Mouse (Mus musculus) cerebellum, postnatal 14 days (tissue): ENCODE results near the gene Atp6v1g3.

Source experiments
- DNase-seq, 2 experiments: peaks; one replicate each; pipeline ENCODE4 v3.0.0; 2021; ENCODE audit warnings: mixed read lengths in 2 of 2

The Atp6v1g3 gene

GRCm38 (mm10) chr1:138273438-138273837 is at the start of gene Atp6v1g3:
Gene Atp6v1g3 (plus strand): TSS chr1:138273738.
- DNase-seq = no peak

DNA sequence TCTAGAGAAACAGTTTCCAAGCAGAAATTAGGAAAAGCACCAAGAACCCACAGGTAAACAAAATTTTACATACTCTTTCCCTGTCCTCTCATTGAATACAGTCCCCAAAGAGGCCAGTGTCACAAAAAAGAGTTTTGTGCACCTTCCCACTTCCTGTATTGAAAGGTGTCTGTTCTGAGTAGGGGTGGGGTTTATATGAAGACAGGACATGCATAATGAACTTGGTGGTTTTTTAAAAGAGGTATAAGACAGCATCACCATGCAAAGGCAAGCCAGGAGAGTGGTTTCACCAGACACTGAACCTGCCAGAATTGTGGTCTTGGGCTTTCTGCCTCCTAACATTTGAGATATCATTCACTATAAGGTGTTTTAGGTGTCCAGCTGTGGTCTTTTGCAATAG is 40.5 kb upstream of the Atp6v1g3 start:
- no peak for DNase-seq

- no peak for DNase-seq
Observed at GRCm38 (mm10) chr1:138237252-138237651, 36.3 kb upstream of the Atp6v1g3 start.

- DNase-seq = peak; percentile 8 to 24
Observed at GRCm38 (mm10) chr1:138243947-138244346, 29.6 kb upstream of the Atp6v1g3 start.

GRCm38 (mm10) chr1:138244485-138244884 is 29.1 kb upstream of the Atp6v1g3 start:
- peak; percentile 7 to 9 for DNase-seq

DNA sequence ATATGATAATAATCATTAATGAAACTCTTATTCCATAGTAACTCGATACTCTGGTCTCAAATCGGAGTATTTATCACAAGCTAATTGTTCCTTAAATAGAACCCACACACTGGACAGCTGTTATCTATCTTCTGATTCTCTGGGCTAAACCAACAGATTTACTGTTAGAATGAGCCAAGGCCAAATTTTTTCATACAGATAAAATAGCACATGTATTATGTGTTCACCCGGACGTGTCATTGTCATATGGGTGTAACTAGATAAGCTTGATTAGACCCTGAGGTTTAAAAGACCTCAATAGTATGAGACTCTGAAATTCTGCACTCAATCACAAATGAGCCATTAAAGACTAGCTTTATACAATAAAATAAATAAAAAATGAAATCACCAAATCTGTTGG is 28.4 kb upstream of the Atp6v1g3 start:
- no peak for DNase-seq

GRCm38 (mm10) chr1:138245533-138245932 is 28.0 kb upstream of the Atp6v1g3 start:
- peak; percentile 55 to 56 for DNase-seq

- no peak for DNase-seq
Observed at GRCm38 (mm10) chr1:138246438-138247164, 26.9 kb upstream of the Atp6v1g3 start.

GRCm38 (mm10) chr1:138247699-138248483 is 25.6 kb upstream of the Atp6v1g3 start:
- DNase-seq = no peak

GRCm38 (mm10) chr1:138248770-138249169 is 24.8 kb upstream of the Atp6v1g3 start:
- no peak for DNase-seq

GRCm38 (mm10) chr1:138250951-138251350 is 22.6 kb upstream of the Atp6v1g3 start:
- no peak for DNase-seq

DNA sequence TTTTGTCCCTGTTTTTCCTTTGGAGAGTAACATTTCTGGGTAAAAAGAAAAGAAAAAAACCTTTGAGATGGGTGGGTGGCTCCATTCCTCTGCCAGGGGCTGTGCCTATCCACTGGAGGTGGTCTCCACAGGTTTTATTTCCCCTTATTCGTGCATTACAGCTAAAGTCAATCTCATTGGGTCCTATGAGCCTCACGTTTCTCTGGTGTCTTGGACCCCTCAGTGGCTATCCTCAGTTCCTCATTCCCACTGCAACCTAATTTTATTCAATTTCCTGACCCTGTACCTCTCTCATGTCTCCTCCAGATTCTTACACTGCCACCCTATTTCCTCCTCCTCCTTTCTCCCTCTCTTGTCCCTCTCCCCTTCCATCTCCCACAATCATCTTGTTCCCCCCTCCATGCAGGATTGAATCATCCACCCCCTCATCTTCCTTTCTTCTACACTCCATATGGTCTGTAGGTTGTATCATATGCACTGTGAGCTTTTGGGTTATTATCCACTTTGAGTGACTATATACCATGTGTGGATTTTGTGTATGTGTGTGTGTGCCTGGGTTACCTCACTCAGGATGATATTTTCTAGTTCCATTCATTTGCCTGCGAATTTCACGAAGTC is 17.3 kb upstream of the Atp6v1g3 start:
- DNase-seq = no peak

DNA sequence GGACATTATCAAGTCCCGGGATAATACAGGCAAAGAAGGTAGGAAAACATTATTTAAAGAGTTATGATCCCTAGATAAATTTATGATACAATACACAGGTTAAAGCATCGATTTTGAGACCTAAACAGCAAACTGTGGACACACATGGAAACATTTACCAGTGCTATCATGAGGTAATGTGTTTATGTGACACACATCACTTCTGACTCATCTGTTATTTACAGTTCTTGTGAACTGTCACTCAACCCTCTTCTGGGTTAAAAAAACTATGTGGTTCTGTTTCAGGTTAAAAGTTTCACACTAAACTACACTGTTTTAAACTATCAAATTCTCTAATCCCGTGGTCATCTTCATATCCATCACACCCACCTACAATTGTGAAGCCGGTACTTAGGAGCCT is 14.8 kb upstream of the Atp6v1g3 start:
- DNase-seq = no peak

DNA sequence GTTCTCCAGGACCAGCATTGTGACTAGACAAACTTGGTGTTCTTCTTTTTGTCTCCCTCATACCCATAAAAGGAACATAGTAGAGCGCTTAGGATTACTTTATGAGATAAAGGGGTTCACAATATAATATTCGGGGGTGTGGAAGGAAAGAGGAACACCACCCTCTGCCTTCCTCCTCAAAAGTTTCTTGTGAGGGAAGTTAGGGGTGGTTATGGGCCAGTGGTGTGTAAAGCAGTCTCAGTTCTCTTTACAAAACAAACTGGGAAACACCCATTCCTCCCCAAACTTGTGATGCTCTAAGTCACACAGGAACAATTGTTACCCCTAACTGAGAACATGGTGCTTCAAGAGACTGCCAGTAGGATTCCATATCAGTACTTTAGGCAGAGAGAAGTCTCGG is 12.0 kb upstream of the Atp6v1g3 start:
- no peak for DNase-seq

- DNase-seq = no peak
Observed at GRCm38 (mm10) chr1:138262408-138262807, 11.1 kb upstream of the Atp6v1g3 start.

DNA sequence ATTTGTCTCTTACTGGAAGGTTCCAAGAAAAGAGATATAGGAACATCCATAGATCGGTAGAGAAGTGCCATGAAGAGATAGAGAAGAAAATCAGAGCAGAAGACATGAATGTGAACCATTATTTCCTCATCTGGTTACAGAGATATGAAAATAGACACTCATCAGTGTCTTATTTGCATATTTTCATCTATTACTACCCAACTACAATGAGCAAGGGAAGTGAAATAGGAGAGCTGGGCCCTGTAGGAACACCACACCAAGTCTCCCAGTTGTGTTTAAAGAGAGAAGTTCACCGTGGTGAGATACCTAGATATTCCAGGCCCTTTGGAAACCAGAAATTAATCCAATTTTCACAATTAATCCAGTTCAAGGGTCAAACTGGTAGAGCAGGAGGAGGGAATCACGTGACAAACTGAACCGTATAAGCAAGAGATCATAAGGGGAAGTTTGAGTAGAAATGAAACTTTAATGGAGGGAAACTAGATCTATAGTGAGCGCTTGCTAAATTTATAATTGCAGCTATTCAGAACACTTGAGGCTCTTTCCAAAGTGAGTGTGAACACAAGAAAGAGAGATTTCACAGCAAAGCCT is 6.0 kb upstream of the Atp6v1g3 start:
- DNase-seq = no peak

- no peak for DNase-seq
Observed at GRCm38 (mm10) chr1:138274930-138275329, 1.4 kb downstream of the Atp6v1g3 start.

DNA sequence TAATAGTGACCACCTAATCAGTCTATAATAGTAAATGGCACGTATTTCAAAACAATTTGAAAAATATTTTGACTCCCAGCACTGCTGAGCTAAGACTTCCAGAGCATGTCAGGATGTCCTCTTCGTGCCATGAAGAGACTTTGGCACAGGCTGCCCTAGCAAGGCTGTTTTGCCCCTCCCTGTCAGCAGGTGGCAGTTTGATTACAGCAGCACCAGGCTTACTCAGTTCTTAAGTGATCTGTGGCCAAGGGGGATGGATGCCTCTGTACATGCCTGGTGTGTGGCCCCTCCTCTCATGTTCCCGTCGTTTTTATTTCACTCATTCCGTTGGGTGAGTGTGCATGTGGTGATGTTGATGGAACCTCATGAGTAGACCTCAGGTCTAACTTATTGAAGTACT is 2.3 kb downstream of the Atp6v1g3 start:
- peak; percentile 9 to 10 for DNase-seq

DNA sequence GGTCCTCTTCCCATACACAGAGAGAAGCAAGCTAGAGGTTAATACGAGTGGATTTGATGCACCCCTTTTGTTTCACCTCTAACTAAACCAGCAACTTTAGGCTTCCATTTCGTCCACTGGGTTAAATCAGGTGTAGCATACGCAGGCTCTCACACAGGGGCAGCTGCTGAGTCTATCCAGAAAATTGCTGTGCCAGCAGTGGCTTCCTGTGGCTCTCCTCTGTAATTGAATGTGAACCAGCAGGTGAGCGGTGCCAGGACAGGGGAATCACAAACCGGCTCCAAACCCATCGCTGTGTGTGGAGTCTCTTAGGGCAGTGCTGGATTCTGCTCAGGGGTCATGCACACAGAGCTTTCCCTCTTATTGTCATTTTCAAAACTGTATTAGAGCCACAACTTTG is 7.6 kb downstream of the Atp6v1g3 start:
- DNase-seq = peak; percentile 6 to 7

GRCm38 (mm10) chr1:138282413-138283141 is 9.0 kb downstream of the Atp6v1g3 start:
- DNase-seq = peak in 1 of 2 experiments; percentile 48

- no peak for DNase-seq
Observed at GRCm38 (mm10) chr1:138287665-138288064, 14.1 kb downstream of the Atp6v1g3 start.

- DNase-seq = no peak
Observed at GRCm38 (mm10) chr1:138288721-138289120, 15.2 kb downstream of the Atp6v1g3 start.
